Mouse (Mus musculus): ENCODE results near the gene Pak6.

Gene Pak6

DNA sequence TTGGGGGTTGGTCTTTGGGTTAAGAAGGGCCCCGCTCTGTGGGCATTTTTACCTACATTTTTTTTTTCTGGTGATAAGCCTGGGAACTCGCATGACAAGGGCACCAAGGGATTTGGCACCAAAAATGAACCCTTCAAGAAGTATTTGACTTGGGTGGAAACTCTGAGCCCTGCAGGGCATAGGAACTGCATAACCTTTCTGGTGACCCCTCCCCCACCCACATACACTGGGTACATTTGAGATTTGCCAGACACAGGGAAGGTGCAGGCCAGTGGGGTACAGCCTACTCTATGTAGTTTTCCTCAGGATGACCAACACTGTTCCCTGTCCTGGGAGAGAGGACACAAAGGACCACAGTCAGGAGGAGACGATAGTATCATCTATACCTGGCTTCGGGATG, 2.5 kb downstream of the Pak6 start:
- no peak for DNase-seq (ENCODE audit: low spot score)

- DNase-seq (ENCODE audit: low spot score), result no peak
Observed at GRCm38 (mm10) chr2:118667181-118667580, 4.1 kb downstream of the Pak6 start.

GRCm38 (mm10) chr2:118669245-118669644, 6.1 kb downstream of the Pak6 start:
- DNase-seq (ENCODE audit: low spot score), result no peak

- no peak for DNase-seq (ENCODE audit: low spot score)
Observed at GRCm38 (mm10) chr2:118669785-118670184, 6.7 kb downstream of the Pak6 start.

GRCm38 (mm10) chr2:118671728-118672127, 8.6 kb downstream of the Pak6 start:
- no peak for DNase-seq (ENCODE audit: low spot score)

DNA sequence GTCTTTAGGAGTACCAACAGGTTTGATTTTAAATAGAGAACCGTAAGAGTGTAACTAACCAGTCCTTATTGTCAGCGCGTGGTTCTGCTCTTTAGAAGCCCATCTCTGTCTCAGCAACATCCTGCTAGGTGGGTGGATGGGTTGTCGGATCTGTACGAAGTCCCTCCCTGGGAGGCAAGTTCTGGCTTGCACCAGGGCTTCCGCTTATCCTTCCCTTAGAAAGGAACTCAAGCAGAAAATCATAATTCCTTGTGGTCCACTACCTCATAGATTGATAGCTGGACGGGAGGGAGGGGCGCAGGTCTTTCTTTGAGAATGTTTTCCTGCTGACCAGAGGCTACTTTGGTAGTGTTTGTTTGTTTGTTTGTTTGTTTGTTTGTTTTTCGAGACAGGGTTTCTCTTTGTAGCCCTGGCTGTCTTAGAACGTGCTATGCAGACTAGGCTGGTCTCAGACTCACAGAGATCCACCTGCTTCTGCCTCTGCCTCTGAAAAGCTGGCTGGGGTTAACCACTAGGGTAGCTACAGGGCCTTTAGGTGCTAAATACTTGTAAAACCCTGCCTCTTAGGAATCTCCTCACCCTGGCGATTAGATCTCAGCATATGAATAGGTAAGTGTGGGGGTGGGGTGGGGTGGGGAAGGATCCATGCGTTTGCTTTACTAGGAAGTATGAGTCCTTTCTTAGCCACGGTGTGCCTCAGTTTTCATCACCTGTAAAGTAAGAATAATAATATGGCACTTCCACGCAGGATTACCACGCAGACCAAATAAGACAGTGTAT, 10.8 kb downstream of the Pak6 start:
- DNase-seq (ENCODE audit: low spot score), result no peak

DNA sequence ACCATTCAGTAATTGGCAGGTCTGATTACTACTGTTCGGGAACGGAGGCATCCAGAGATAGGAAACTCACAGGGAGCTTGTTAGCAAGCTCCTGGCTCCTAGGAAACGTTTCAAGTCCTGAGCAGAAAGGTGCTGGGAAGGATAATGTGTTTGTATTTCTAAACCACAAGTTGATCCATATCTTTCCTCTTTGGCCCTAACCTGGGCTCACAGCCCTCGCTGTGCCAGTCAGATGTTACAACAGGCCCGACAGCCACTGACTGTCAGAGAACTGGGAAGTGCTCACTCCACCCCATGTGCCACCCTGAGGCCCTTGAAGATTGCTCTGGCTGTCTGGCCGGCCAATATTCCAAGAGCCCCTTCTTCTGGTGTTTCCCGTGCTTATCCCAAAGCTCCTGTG, 11.4 kb downstream of the Pak6 start:
- no peak for DNase-seq (ENCODE audit: low spot score)

DNA sequence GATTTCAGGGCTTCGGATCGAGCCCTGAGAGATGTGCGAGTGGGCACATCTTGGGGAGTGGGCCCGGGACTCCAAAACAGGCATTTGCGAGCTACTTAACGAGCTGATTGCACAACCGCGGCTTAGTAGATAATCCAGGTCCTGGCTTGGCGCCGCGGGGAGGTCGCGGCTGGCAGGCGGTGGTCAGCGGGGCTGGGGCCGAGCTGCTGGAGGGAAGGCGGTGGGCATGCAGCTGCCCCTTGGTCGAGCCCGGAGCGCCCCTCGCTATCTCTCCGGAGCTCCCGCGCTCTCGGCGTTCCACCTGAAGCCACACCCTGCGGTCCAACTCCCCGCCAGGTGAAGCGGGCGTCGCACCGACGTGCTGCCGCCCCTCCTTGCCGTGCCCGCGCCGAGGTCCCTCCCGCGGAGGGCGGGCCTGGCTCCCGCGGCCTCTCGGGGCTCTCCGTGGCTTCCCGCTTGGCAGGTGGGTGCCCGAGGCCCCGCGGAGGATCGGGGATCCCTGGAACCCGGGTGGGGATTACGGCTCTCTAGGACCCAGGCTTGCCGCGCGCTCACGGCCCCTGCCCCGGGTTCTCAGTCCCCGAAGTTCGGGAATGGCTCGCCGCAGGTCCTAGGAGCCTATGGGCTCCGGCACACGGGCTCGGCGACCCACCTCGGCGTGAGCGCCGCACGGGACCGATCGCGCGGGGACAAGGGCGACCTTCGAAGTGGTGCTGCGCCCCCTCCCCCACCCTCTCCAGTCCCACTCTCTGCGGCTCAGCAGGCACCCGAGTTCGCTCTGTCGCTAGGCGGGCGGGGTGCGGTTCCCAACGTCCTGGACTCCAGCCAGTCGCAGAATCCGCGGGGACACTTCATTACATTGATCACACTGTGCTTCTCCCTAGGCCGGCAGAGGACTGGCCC, 14.0 kb downstream of the Pak6 start:
- DNase-seq (ENCODE audit: low spot score), result no peak

GRCm38 (mm10) chr2:118677817-118678216, 14.7 kb downstream of the Pak6 start:
- DNase-seq (ENCODE audit: low spot score), result no peak

DNA sequence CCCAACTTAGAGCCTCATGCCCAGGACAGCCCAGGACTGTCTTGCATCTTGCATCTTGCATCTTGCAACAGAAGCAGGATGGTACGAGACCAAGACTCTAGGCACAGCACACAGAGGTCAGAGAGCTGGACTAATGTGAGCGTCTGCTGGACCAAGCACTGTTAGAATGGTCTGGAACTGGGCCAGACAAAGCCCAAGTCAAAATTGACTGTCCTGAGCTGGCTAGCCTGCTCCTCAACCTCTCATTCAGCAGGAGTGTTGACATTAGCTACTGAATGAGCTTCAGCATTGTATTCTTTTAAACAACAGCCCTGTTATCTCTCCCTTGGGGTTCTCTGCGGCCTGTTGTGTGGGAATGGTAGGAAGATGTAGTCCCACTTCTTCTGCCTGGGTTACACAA, 16.5 kb downstream of the Pak6 start:
- no peak for DNase-seq (ENCODE audit: low spot score)

- DNase-seq (ENCODE audit: low spot score), result no peak
Observed at GRCm38 (mm10) chr2:118680926-118681325, 17.8 kb downstream of the Pak6 start.

DNA sequence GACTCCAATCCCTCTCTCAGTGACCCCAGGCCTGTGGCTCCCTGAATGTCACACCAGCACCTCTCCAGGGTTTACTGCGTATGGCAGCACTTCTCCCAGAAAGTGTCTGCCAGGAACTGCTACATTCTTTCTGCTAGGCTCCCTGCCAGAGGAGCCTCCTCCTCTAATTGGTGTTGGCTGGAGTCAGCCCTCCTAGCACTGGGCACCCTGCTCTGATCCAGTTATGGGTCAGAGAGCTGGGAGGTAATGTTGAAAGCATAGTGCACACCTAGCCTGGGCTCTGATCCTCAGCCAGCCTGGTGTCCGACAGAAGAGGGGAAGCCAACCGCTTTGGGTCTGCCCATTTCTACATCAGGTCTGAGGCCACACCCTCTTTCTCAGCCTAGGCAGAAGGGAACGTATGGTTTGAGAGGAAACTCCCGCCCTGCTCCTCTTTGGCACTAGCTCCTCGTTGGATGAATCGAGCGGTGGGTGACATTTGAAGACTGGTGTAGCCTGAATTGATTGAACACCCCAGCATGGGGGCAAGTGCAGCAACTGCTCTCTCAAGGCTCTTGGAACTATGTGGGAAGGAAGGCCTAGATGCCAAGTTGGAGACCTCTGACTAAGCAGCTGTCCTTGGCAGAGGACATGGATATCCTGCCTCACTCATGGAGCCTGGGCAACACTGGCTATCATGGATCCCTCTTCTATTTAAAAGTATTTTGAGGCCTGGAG, 19.6 kb downstream of the Pak6 start:
- DNase-seq (ENCODE audit: low spot score), result no peak

DNA sequence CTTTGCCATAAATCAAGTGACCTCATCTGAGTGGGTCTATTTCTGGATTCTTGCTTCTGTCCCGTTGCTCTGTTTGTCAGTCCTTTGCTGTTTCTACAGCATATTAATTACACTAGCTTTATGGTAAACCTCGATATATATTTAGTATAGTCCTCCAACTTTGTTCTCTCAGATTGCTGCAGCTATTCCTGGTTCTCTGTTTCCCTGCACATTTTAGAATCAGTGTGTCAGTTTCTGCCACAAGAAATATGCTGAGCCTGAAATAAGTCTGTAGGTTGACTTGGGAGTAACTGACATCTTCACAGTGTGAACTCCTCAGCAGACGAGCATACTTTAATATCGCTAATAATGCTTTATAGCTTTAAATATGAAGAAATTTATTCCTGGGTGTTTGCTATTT, 22.0 kb downstream of the Pak6 start:
- no peak for DNase-seq (ENCODE audit: low spot score)

DNA sequence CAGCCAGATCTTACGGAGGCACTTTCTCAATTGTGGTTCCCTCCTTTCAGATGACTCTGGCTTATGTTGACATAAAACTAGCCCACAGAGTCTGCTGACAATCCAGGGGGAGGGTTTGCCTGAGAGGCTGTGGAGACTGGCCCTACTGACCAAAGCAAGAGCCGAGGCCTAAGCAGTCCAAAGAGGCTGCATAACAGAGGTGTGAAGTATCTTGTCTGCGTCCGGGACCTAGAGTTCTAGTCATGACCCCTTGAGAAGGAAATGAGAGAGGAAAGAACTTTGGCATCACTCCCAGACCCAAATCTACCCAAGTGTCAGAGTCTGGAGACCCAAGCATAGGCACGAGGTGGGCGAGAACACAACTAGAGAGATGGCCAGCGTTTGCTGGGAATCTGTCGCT, 23.6 kb downstream of the Pak6 start:
- no peak for DNase-seq (ENCODE audit: low spot score)

GRCm38 (mm10) chr2:118687791-118688190, 24.7 kb downstream of the Pak6 start:
- no peak for DNase-seq (ENCODE audit: low spot score)

DNA sequence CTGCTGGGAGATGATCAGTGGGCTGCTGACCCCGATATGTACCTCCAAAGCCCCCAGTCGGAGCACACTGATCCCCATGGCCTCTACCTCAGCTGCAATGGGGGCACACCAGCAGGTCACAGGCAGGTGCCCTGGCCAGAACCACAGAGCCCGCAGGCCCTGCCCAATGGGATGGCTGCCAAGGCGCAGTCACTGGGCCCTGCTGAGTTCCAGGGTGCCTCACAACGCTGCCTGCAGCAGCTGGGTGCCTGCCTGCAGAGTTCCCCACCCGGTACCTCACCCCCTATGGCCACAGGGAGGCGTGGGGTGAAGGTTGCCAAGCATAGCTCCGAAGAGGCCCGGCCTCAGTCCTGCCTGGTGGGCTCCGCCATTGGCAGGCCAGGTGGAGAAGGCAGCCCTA, 26.8 kb downstream of the Pak6 start:
- DNase-seq (ENCODE audit: low spot score), result no peak

DNA sequence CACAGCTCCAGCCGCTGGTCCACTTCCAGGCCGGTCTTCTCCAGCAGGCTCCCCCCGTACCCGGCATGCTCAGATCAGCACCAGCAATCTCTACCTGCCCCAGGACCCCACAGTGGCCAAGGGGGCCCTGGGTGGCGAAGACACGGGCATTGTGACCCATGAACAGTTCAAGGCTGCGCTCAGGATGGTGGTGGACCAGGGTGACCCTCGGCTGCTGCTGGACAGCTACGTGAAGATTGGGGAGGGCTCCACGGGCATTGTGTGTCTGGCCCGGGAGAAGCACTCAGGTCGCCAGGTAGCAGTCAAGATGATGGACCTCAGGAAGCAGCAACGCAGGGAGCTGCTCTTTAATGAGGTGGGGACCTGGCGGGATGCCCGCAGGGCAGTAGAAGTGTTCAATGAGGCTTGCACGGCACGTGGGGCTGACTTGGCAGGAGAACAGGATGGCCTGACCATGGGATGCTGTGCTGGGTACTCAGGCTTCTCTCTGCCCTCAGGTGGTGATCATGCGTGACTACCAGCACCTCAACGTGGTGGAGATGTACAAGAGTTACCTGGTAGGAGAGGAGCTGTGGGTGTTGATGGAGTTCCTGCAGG, 30.4 kb downstream of the Pak6 start:
- DNase-seq (ENCODE audit: low spot score), result no peak

DNA sequence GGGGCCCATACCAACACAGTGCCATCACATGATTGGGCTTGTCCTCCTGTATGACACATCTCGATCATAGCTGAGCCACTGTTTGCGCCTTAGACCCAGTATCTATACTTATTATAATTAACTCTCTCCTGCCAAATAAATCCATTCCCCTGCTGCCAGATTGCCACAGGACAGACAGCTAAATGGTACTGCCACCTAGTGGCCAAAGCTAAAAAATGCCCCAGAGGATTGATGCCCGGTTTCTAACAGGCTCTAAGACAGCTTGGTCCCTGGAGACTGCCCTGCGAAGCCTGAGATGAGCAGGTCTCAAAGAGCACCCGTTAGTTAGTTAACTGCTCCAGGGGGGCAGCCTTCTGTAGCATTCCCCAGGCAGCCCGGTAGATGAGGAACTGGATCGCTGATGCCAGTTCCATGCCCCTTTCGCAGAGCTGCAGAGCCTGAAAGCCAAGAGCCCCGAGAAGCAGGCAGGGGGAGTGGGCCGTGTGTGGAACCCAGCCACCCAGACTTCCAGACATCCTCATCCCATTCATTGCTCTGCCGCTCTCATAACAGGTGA, 32.7 kb downstream of the Pak6 start:
- peak; percentile 53 for DNase-seq (ENCODE audit: low spot score)

DNA sequence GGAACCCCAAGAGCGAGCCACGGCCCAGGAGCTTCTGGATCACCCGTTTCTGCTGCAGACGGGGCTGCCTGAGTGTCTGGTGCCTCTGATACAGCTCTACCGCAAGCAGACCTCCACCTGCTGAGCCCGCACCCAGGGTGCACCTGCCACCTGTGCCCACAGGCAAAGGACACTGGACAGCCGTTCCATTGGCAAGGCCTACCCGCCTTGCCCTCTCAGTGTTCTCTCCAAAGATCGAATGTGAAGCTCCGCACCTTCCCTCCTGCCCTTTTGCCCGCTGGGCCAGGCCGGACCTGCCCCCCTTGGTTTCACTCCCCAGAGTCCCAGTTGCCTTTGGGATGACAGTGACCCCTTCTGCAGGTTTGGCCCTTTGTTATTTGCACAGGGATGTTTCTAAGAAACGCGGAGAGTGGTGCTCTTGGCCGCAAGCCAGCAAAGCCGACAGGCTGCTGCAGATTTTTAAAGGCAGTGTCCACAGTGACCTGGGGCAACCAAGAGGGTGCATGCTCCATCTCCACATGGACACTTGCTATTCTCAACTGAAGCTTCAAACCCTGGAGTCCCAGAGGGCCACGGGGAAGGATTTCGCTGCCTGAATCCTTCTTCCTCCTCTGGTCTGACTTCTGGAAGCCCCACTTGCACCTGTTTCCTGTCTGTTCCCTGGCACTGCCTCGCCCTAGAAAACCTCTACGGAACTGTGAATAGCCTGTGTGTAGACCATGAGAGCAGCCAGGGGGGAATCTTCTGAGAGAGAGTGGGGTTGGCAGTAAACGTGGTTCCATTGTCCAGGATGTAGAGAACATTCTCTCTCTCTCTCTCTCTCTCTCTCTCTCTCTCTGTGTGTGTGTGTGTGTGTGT, 33.6 kb downstream of the Pak6 start:
- DNase-seq (ENCODE audit: low spot score), result no peak

- DNase-seq (ENCODE audit: low spot score), result no peak
Observed at GRCm38 (mm10) chr2:118697311-118697877, 34.3 kb downstream of the Pak6 start.

GRCm38 (mm10) chr2:118697955-118698354, 34.9 kb downstream of the Pak6 start:
- no peak for DNase-seq (ENCODE audit: low spot score)
